In genomic region chr13:58746056-58746455, GRCm38 (mm10) we compare ENCODE assay signal across 27 mouse cellular contexts.
"Had no signal": no experiment of that assay in that cellular context is flagged by ENCODE, and none has a peak within 500 bp of the region (broad histone marks: within the 10 kb centered on the region; RNA-seq: fewer than 3 reads in every experiment).

No protein-coding gene starts in this region.

- H3K9me3 ChIP-seq: heart, embryonic 10.5 days; hindbrain, embryonic 12.5 days; intestine, embryonic 15.5 days; limb, embryonic 10.5 days; liver, embryonic 13.5 days had no signal

- DNase-seq: gastrocnemius, adult 2 months; gastrocnemius, postnatal 10 days; gastrocnemius, postnatal 25 days; heart, adult 18-20 months; heart, postnatal 10 days; heart, postnatal 4 days; kidney, adult 18-20 months; kidney, adult 8-10 months; kidney, postnatal 10 days; kidney, postnatal 25 days; kidney, postnatal 4 days; liver; liver, embryonic 13.5 days had no signal

- H3K4me2 ChIP-seq: heart, embryonic 12.5 days; hindbrain, embryonic 12.5 days; hindbrain, embryonic 14.5 days; intestine, embryonic 15.5 days; limb, embryonic 12.5 days; liver, embryonic 11.5 days; liver, embryonic 13.5 days had no signal

- H3K27me3 ChIP-seq: heart, embryonic 12.5 days; hindbrain, embryonic 12.5 days; intestine, embryonic 15.5 days; limb, embryonic 12.5 days; liver, embryonic 13.5 days had no signal

- H3K4me3 ChIP-seq: gastrocnemius, adult 2 months; heart, embryonic 10.5 days; heart, embryonic 12.5 days; hindbrain, embryonic 10.5 days; hindbrain, embryonic 12.5 days; intestine, embryonic 15.5 days; layer of hippocampus, adult 2 months; left cerebral cortex, adult 2 months; limb, embryonic 10.5 days; limb, embryonic 12.5 days; liver, embryonic 13.5 days had no signal

- H3K27ac ChIP-seq: gastrocnemius, adult 2 months; heart, embryonic 10.5 days; hindbrain, embryonic 10.5 days; hindbrain, embryonic 12.5 days; hindbrain, embryonic 14.5 days; intestine, embryonic 15.5 days; layer of hippocampus, adult 2 months; left cerebral cortex, adult 2 months; limb, embryonic 10.5 days; limb, embryonic 12.5 days; liver, embryonic 13.5 days had no signal

- H3K36me3 ChIP-seq: heart, embryonic 10.5 days; heart, embryonic 12.5 days; hindbrain, embryonic 10.5 days; hindbrain, embryonic 12.5 days; intestine, embryonic 15.5 days; limb, embryonic 10.5 days; limb, embryonic 12.5 days; liver, embryonic 13.5 days had no signal

- H3K4me1 ChIP-seq: heart, embryonic 12.5 days; hindbrain, embryonic 10.5 days; hindbrain, embryonic 12.5 days; intestine, embryonic 15.5 days; limb, embryonic 10.5 days; limb, embryonic 12.5 days; liver, embryonic 13.5 days had no signal

- H3K9ac ChIP-seq: heart, embryonic 12.5 days; hindbrain, embryonic 12.5 days; hindbrain, embryonic 14.5 days; intestine, embryonic 15.5 days; limb, embryonic 12.5 days; liver, embryonic 13.5 days had no signal

- ATAC-seq: hindbrain, embryonic 16.5 days; inflammation-experienced regulatory T-cells, adult 6 months; intestine, embryonic 15.5 days; intestine, postnatal 0 days had no signal
